Mouse (Mus musculus) lung, adult 18-20 months (tissue): Measurements from ENCODE around the gene Carnmt1.

ENCODE experiments used
- DNase-seq, 2 experiments: peaks; one replicate each; pipeline ENCODE4 v3.0.0; 2022; ENCODE audit warnings: mixed read lengths in 2 of 2

Carnmt1 gene

DNA sequence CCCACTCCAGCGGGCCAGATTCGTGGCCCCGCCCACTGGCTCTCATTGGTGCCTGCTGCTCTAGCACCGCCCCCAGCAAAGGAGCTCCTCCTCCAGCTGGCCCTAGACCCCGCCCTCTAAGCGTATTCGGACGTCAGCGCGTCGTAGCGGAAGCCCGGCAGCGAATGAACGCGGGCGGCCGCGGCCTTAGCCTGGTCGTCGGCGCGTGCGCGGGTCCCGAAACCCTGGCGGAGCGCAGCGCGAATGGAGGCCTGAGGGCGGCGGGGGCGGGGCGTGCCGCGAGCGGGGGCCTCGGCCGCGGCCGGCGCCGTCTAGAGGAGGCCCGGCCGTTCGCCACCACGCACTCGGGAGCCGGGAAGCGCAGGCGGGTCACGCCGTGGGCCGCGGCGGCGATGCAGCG is at the start of gene Carnmt1:
TSS of gene Carnmt1 (plus strand) at position 157 of the 400 bp plus-strand sequence.
- peak; percentile 99 for DNase-seq

DNA sequence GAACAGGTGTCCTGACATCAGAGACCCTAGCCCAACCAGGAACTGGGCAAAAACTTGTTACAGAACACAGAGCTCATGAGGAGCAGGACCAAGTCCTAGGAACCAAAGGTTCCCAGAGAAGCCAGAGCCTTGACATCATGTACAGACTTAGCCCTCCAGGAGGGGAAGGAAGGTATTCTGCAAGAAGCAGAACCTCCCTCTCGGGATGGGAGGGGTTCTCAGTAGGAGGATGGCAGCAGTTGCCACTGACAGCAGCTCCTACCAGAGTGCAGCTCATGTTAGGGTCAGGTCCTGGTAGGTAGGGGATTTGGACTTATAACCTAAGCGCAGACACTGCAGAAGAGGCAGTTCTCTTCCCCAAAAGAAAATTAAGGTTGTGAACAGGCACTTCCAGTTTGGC is 46.7 kb upstream of the Carnmt1 start:
- DNase-seq = no peak

DNA sequence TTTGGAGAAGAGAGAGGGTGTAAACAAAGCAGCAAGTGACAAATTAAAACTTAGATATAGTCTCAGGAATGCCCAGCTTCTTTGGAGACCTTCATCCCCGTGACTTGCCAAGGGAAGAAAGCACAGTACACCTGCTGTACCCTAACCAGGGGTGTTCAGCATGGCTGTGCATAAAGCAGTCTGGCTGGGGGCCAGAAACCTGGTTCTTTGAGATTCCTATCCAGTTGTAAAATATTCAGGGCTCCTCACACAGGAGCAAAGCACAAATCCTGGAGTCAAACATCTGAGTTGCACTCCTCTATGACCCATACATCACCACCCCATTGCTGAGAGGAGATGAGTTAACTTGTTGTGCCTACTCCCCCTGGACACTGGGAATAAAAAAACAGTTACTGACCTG is 41.0 kb upstream of the Carnmt1 start:
- no peak for DNase-seq

DNA sequence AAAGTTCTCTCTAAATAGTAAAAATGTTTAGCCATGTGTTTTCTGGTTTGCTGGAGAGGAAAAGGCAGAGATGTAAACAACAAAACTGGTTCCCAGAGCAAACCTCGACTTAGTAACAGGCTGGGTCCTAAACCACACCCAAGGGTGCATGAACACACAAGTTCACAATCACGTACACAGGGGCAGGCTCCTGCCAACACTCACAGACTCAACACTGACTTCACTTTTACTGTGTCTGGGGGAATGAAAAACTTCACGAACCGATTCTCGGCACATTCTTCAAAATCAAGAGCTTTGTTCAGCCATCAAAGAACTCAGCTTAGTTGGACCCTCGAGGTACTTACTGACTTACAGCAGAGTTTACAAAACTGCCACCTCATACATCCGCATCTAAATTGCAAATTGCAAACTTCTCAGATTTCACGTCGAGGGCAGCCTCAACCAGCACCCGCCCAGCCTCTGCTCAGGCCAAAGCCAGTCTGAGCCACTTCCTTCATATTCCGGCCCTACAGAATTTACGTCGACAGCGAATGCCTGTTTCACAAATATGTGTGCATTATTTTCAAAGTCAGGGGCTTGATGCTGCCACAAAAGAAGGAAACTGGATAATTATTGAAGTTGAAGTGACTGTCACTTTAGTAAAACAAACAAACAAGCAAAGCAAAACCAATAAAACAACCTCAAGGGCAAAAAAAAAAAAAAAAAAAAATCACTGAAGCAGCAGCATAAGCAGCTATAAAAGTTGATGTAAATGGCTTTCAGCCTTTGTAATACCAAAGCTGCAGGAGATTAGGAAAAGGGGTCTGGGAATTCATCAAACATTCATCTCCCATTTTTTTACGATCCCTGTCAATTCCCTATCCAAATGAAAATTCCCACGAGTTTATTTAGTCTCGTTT is 40.1 kb upstream of the Carnmt1 start:
- peak; percentile 49 to 61 for DNase-seq

DNA sequence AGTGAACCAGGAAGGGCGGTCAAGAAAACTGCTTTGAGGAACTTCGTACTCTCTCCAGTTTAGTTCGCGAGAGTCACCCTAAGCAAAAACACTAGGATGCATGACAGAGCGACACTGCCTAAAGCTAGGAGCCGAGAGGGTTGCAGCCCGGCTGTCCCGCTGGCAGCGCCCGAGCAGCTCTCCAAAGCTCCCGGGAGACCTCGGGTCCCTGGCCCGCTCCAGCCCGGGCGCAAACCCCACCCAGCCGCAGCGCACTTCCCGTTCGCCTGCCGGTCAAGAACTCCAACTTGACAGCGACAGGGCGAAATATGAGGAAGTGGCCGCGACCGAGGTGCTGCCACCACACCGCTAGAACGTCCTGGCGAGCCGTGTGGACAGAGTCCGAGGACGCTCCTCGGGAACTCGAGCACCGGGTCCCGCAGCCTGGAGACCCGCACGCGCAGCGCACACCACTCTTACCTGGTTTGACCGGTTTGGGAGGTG is 39.4 kb upstream of the Carnmt1 start:
- DNase-seq = peak; percentile 77 to 79

DNA sequence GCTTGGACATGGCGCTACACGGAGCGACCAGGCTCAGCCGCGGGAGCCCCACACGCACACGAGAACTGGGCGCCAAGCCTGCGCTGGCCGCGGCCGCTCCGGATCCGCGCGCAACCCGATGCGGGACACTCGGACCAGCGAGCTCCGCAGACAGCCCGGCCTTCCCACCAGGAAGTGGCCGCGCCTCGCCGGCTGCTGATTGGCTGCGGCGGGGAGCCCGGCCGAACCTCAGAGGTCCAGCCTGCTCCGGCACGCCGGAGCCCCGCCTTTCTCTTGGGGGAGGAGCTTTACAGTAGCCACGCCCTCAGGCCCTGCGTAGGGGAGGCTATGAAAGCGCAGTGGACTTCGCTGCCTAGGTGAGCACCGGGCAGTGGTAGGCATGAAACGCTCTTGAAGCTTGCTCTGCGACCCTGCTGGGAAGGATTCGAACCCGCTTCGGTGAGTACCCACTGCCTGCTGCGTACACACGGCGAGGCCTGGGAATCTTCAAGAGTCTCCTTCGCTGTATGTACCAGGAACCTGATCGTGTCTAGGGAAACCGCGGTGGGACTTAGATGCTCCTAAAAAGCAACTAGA is 38.8 kb upstream of the Carnmt1 start, which contains the start of the genes Ostf1 and Nmrk1:
TSS of gene Ostf1 (minus strand) at position 180 of the 576 bp plus-strand sequence.
TSS of gene Nmrk1 (plus strand) at position 307 of the 576 bp plus-strand sequence.
- DNase-seq = peak; percentile 98 to 99

DNA sequence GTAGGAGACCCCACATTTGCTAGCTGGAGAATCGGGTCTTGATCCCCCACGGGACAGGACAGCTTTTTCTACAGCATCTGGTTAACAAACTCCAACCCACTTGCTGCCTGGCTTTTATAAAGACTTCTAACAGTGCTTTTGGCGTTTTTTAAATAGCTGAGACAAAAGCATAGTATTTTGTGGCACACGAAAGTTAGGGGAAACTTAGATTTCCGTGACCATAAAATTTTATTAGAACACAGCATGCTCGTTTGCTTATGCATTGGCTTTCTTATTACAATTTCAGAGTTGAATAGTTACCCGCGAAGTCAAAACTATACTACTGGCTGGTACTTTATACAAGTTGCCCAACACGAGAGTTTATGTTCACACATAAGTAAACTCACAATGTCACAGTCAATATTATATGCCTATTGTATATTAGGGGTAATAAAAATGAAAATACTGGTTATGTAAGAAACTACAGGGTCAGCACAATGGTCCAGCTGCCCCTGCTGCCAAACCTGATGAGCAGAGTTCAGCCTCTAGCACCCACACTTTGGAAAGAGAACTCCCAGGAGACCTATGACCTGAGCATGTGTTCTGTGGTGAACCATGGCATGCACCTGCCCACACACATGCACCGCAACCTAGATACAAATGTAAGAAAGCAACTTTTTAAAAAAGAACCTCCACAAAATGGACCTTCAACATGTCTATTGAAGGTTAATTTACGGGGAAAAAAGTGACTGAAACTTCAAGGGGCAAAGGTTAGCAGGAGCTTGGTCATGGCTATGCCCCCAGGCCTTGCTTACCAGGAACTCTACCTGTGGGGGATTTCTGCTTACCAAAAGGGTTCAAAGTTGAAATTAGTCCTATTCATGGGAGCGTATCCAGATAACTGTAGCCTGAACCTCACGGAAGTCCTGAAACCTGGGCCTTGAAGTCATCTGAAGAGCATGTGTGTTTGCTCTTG is 38.1 kb upstream of the Carnmt1 start:
- DNase-seq = no peak

DNA sequence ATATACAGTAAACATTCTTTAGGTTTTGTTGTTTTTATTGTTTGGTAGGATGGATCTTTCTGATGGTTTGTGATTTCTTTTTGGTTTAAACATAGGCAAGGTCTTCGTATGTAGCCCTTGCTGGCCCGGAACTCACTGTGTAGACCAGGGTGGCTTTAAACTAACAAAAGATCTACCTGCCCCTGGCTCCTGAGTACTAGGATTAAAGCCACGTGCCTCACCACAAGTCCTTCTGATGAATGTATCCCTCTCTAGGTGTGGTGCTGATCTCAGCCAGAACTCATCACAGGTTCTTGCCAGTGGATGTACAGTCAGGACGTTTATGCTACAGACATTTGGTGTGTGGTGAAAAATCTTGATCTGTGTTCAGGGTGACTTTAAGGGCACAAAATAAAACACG is 32.6 kb upstream of the Carnmt1 start:
- DNase-seq = no peak

DNA sequence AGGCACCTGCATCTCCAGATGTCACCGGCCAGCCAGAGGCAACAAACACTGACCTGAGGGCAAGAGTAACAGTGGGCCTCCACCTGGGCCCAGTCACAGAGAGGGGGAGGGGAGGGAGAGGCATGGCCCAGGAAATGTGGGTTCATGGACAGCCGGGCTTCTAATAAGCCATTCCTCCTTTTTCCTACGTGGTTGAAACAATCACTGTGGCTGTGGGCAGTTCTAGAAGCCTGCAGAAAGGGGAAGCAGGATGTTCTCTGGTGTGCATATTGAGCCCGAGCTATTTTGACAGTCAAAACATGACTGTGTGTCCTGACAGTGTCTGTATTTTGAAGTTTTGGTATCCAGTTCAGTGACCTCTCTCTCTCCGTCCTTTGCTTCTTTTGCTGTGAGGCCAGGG is 31.6 kb upstream of the Carnmt1 start:
- no peak for DNase-seq

DNA sequence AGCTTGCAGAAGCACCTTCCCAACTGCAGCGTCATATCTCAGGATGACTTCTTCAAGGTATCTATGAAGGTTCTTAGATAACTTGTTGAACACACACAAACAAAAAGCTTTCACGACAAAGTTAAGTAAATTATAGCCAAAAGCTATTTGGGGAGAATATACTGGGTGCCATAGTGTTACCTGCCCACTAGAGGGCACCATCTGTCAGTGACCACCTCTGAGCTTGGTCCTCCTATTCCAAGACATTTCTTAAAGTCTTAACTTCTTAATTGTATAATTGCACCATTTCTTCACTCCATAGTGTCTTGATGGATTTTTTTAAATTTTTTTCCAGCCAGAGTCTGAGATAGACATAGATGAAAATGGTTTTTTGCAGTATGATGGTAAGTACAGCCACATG is 31.0 kb upstream of the Carnmt1 start:
- DNase-seq = no peak

DNA sequence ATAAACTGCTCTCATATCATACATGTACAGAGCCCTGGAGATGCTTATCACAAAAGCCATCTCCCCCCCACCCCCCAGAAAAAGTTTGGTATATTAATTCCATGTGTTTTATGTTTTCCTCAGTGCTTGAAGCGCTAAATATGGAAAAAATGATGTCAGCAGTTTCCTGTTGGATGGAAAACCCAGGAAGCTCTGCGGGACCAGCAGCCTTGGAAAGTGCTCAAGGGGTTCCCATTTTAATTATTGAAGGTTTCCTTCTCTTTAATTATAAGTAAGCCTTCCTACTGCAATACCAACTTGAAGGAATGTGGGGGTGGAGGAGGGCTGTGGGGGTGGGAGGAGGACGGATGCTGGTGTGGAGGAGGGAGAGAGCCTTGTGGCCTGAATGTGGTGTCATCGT is 29.6 kb upstream of the Carnmt1 start:
- DNase-seq = no peak

DNA sequence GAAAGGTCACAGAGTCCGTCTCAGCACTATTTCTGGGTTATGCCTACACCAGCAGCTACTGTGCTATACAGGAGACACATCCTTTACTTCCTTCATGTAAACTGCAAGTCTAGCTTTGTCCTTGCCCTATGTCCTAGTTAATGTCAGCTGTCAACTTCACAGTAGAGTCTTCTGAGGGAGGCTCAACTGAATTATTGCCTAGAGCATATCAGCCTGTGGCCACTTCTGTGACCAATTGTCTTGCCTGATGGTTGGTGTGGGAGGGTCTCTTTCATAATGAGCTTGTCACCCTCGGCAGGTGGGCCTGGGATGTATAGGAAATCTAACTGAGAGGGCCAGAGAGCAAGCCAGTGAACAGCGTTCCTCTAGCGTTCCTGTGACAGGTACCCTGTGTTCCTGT is 27.2 kb upstream of the Carnmt1 start:
- no peak for DNase-seq

DNA sequence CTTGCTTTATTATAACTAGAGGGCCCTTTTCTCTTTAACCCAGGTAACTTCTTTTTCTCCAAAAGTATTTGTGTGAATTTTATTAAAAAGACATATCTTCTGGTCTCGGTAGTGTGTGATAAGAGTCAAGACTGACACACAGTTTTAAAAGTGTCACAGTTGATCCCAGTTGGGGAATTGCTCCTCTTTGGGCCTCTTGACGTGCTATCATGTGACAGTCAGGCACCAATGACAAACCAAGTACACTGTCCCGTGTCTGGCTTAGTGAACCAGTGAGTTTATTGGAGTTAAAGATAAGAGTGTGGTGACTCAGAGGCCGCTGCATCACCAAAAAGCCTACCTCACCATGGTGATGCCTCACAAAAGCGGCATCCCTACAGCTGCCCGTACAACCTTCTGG is 26.5 kb upstream of the Carnmt1 start:
- DNase-seq = no peak

DNA sequence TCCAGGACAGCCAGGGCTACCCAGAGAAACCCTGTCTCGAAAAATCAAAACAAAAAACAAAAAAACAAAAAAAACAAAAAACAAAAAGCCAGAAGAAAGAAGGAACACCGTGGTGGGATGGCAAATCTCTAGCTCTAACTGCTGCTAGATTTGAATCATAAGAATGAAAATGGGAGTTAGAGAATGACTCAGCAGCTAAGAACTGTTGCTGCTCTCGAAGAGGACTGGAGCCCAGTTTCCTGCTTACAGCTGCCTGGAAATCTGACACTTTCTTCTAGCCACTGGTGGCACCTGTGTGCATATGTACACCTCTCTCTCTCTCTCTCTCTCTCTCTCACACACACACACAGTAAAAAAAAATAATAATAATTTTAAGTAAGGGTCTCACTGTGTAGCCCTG is 24.2 kb upstream of the Carnmt1 start:
- DNase-seq = no peak

DNA sequence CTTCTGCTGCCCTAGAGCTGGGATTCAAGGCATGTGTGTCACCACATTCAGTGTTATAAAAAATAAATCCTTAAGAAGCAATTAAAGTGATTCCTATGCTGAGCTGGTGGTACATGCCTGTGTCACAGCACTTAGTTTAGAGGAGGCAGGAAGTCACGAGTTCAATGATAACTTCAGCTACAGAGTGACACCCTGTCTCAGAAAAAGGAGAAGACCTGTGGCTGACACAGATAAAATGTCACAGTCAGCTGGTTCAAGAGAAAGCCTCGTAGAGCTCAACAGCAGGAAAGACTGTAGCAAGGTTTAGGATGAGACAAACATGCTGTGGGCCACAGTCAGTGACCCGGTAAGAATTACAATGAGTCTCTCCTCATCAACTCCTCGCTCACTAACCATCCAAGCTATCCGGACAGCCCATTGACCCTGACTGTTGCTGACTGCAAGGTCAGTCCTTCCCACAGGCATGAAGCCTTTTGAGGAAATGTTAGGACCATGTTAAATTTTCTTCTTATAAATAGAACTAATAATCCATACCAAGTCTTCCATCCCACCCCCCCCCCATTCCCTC is 23.6 kb upstream of the Carnmt1 start:
- DNase-seq = no peak

DNA sequence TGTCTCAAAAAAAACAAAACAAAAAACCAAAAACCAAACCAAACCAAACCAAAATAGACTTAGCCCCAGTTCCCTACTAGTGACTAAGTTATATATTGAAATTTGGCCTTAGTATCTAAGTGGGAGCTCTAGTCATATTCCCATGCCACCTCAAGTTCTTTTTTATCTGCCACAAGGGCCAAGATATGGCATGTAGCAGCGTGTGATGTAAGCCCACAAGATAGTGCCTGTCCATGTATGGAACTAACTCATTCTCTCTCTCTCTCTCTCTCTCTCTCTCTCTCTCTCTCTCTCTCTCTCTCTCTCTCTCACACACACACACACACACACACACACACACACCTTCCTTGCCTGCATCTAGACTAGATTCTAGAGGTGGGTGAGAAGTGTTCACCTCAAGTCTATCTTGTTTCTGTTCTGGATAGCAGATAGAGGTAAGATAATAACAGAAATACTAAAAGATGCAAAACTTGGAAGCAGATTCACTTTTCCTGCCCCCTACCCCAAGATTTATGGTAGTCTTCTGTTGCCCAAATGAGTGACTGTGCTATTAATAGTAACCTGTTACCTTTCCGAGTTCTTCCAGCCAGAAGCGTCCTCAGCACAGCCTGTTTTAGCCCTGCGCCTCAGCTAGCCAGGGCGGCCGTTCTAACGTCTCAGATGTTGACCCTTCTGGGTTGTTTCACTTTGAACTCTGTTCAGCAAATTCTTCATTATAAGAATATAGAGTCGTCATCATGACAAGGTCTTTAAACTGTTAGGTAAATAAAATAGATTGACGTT is 22.6 kb upstream of the Carnmt1 start:
- DNase-seq = no peak

DNA sequence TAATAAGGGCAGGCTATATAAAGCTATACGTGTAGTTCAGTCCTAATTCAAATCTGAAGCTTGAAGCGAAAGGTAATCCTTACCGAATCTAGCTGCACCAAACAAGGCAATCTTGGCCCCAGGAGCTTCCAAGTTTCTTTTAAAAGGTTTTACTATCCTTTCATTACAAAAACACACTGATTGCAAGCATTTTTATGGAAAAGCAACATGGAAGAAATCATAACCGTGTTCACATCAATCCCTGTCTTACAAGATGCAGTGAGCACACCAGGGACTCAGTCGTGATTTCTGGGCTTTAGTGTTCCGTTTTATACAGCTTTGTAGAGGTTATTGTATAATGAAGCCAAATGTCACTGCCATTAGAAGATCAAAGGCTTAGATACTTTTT is 22.0 kb upstream of the Carnmt1 start:
- DNase-seq = no peak

DNA sequence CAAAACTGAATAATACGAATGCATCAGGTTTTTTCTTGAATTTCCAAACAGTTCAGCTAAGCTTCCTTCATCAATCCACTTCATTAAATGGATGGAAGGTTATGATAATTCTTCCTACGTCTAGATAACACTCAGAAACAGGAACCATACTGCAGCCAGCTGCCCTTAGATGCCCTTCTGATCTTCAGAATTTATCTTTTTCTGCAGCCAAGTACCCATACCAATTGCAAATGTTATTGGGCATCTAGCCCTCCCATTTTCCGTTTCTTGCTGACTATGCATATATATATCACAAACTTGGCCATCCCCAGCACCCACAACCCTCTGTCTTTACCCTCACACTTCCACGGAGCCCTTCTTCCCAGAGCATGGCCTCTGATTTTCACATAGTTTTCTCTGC is 20.6 kb upstream of the Carnmt1 start:
- DNase-seq = no peak

DNA sequence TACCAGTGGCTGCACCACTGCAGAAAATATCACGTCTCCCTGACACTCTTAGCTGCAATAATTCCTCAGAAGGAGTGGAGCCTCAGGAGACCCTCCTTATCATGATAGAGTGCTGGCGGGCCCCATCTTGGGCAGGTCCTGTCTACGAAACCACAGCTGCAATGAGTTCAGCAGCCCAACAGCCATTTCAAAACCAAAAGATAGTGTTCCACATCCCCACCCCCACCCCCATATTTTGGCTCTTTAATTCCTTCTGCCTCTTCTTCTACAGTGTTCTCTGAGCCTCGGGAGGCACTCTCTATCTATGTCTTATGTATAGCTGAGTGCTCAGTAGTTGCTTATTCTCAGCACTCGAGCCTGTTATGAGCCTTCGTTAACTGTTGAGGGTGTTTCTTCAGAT is 20.1 kb upstream of the Carnmt1 start:
- DNase-seq = no peak

DNA sequence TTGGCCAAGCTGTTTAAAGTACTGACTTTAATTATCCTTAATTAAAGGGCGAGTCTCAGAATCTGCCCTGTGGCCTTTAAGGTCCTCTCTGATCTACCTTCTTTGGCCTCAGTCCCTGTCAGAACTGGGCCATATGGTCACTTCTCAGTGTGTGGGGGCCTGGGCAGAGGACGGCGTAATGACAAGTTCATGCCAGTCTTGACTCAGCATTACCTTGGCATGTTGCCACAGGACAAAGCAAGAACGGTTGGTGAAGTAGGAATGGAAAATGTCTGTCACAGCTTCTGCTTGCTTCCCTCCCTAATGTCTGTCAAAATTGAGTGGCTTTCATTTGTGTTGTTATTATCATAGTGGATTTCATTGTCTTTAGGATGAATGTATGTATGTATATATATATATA is 18.0 kb upstream of the Carnmt1 start:
- no peak for DNase-seq

DNA sequence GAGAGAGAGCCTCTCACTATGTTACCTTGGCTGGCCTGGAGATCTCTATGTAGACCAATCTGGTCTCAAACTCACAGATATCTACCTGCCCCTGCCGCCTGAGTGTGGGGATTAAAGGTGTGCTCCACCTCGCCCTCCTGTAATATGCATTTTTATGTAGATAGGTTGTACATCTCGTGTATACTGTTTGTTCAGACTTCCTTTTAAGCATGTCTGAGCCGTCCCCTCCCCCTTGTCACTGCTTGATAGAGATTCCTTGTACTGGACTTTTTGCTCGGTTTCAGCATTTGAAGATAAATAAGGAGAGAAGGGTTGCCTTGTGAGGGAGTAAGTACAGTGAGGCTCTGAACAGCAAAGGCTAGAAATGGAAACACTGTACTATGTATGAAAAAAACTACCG is 17.5 kb upstream of the Carnmt1 start:
- DNase-seq = no peak

DNA sequence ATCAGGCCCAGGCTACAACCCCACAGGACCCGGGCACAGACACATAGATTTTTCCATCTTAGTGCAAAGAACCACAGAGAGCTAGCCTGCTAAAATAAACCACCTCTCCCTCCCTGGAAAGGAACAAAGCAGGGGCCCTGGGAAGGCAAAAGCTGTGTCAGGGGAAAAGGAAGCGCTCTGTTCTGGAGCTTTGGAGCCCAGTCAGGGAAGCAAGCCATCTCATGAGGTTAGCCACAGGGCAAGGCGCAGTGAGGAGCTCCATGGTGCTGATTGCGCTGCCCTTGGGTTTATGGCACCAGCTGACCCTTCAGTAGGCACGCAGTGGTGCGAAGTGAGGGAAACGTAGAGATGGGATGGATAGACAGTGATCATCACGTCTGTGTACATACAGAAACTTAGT is 16.2 kb upstream of the Carnmt1 start:
- no peak for DNase-seq
